Mouse (Mus musculus) olfactory bulb, adult 2 months (tissue): ENCODE data around the gene Gm11562. TPM values are rescaled to one million over a fixed set of nuclear protein-coding genes. Genes with fewer than 3 reads are reported as not detected.
"Not testable (repeated sequence)": the region's sequence is repeated elsewhere in the genome, so short reads cannot be mapped to it uniquely, and the experiment has no call there.

Experiments used
- H3K27ac ChIP-seq: fragments of 200-500 bp; 2 replicates; pipeline ENCODE4 v1.5.1; 2012; ENCODE audit warnings: low read depth, low read length; ENCODE audit not compliant: insufficient read depth
- H3K4me1 ChIP-seq: fragments of 200-500 bp; 2 replicates; pipeline ENCODE4 v1.6.1; 2012; ENCODE audit warnings: low read length; ENCODE audit not compliant: control insufficient read depth, insufficient read depth
- H3K4me3 ChIP-seq: fragments of 200-500 bp; 2 replicates; pipeline ENCODE4 v1.5.1; 2012; ENCODE audit warnings: mild to moderate bottlenecking, low read depth, low read length, moderate library complexity; ENCODE audit not compliant: insufficient read depth
- CTCF ChIP-seq: fragments of 200-500 bp; IDR thresholded peaks from 2 replicates; pipeline ENCODE4 v1.5.1; 2012; ENCODE audit warnings: low read depth, mild to moderate bottlenecking, low read length, moderate library complexity; ENCODE audit not compliant: insufficient read depth
- POLR2A ChIP-seq: fragments of 200-500 bp; IDR thresholded peaks from 2 replicates; pipeline ENCODE4 v1.6.1; 2012; ENCODE audit warnings: mild to moderate bottlenecking, low read depth, low read length, moderate library complexity; ENCODE audit not compliant: insufficient read depth
- WGBS: fragments of 180-500 bp; shearing (Covaris S2); methylation state at CpG from one replicate; pipeline ENCODE4 v1.1.7; 2018; 5-methylcytosine and 5-hydroxymethylcytosine counted together
- polyA plus RNA-seq: library from polyadenylated mRNA; stranded (reverse); fragments of >200 nt; gene quantifications from 2 replicates; pipeline ENCODE4 v1.2.4, GENCODE M21; 2012; ENCODE audit warnings: low replicate concordance; ENCODE audit not compliant: missing spikeins, insufficient read depth, insufficient read length

Gene Gm11562
- polyA plus RNA-seq, 1 experiment: not detected

DNA sequence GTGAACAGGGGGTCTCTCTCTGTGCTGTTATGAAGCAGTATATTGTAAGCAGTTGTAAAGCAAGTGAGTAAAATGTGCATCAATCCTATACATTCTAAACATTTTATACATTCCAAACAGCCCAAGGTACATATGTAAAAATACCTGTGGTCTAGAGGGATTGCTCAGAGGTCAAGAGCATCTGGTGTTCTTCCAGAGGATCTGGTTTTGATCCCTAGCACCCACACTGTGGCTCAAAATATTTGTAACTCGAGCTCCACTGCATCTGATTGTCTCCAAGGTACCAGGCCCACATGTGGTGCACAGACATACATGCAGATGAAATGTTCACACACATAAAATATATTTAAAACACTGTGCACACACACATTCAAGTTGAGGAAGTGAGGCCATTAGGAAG, 20.7 kb upstream of the Gm11562 start:
- TF ChIP-seq CTCF (no peak), POLR2A (no peak)
- Histone ChIP-seq H3K4me1 (peaks cover 10% of the 10 kb centered on the region; the same call in 1 of the 2 replicates), H3K27ac (no peak overlapping the region), H3K4me3 (no peak overlapping the region)
- 40% methylated on average over 1 of the region's 1 CpGs for WGBS

DNA sequence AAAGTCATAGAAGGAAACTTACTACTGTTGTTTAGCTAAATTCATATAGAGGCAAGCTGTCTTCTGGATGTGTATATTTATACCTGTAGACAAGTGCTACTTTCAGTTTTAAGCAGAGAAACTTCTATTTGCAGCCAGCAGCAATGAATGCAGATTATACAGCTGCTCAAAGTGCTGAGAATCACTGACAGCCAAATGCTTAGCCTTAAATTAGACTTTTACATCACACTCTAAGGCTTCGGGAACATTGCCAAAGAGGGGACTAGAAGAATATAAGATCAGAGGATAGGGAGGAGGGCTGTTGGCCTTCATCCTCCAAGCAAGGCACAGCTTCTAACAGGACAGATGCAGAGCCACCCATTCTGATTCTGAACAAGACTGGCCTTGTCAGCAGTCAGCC, 16.9 kb upstream of the Gm11562 start:
- 23% methylated on average over 1 of the region's 1 CpGs for WGBS
- Histone ChIP-seq H3K27ac (peak overlapping the region; percentile 46), H3K4me1 (peaks cover 13% of the 10 kb centered on the region; the same call in 1 of the 2 replicates), H3K4me3 (no peak overlapping the region)
- TF ChIP-seq POLR2A (no peak), CTCF (no peak)

DNA sequence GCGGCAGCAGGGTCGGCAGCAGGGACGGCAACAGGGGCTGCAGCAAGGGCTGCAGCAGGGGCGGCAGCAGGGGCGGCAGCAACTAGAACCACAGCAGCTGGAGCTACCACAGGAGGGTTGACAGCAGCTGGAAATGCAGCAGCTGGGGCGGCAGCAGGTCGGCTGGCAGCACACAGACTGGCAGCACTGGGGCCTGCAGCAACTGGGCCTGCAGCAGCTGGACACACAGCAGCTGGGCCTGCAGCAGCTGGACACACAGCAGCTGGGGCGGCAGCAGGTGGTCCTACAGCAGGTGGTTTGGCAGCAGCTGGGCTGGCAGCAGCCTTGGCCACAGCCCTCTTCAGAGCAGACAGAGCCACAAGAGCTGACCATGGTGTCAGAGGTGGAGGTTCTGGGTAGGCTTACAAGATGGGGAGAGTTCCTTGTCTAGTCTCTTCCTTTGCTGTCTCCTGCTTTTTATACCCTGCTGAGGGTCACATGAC, 14.5 kb upstream of the Gm11562 start, which contains the start of gene Krtap4-2:
Krtap4-2 (minus strand) TSS at position 432 of the 482 bp plus-strand sequence.
- Histone ChIP-seq H3K4me3 (no peak within 1 kb of the TSS), H3K4me1 (peaks cover 13% of the 10 kb centered on the region; the same call in 1 of the 2 replicates), H3K27ac (no peak within 1 kb of the TSS)
- TF ChIP-seq POLR2A (no peak), CTCF (no peak)
- WGBS: 42% methylated on average over 8 of the region's 8 CpGs

DNA sequence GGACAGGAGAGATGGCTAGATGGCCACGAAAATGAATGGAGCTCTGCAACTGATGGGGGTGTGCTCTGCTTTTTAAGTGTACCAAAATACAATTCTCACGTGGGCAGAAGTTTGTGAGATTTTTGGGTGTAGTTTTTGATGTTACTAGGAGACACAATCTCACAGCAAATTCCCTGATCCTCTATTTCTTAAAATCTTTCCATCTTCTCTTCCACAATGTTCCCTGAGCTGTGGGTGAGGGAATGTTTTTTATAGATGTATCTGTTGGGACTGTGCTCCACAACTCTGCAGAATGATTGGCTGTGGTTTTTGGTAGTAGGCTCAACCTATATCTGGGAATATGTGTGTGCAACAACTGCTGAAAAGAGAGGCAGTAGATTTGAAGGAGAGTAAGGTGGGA, 13.1 kb upstream of the Gm11562 start:
- H3K4me1 ChIP-seq: peaks cover 8% of the 10 kb centered on the region; the same call in 1 of the 2 replicates
- H3K27ac ChIP-seq: no peak overlapping the region
- no peak for TF ChIP-seq CTCF
- TF ChIP-seq POLR2A: no peak
- H3K4me3 ChIP-seq: no peak overlapping the region
- 56% methylated on average over 2 of the region's 2 CpGs for WGBS

DNA sequence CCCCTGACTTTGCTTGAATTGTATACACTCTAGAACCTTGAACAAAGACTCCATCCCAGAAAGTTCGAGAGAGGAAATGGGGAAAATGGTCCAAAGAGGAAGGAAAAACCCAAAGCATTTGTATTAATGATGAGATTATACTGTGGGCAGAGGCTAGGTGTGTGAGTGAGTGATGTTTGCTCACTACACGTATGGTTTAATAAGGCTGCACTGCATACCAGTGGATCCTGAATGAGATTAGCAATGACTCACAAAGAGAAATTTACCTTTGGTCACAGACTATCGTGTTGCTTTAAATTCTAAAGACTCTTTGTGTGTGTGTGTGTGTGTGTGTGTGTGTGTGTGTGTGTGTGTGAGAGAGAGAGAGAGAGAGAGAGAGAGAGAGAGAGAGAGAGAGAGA, 10.7 kb upstream of the Gm11562 start:
- H3K27ac ChIP-seq: no peak overlapping the region
- 71% methylated on average over 3 of the region's 3 CpGs for WGBS
- peaks cover 6% of the 10 kb centered on the region; the same call in 1 of the 2 replicates for H3K4me1 ChIP-seq
- H3K4me3 ChIP-seq: no peak overlapping the region
- no peak for TF ChIP-seq POLR2A
- TF ChIP-seq CTCF: no peak

DNA sequence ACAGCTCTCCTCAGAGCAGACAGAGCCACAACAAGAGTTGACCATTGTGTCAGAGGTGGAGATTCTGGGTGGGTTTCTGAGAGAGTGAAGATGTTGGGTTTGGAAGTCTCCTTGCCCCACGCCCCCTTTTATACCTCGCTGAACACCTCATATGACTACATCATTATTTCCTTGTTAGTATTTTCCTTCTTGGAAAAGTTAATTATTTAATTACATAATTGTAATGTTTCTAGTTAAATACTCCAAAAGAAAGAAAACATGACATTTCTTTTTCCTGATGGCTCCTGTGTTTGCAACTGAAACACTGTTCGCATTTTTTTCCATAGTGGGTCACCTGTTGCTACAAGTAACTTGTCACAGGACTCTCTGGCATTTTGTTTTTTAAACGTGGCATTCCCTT, 7.9 kb upstream of the Gm11562 start, which contains the start of gene Krtap4-1:
Krtap4-1 (minus strand) TSS at position 101 of the 400 bp plus-strand sequence.
- Histone ChIP-seq H3K4me3 (no peak within 1 kb of the TSS), H3K27ac (no peak within 1 kb of the TSS), H3K4me1 (no peaks in the 10 kb centered on the region)
- TF ChIP-seq CTCF (no peak), POLR2A (no peak)
- WGBS: 74% methylated on average over 4 of the region's 4 CpGs

DNA sequence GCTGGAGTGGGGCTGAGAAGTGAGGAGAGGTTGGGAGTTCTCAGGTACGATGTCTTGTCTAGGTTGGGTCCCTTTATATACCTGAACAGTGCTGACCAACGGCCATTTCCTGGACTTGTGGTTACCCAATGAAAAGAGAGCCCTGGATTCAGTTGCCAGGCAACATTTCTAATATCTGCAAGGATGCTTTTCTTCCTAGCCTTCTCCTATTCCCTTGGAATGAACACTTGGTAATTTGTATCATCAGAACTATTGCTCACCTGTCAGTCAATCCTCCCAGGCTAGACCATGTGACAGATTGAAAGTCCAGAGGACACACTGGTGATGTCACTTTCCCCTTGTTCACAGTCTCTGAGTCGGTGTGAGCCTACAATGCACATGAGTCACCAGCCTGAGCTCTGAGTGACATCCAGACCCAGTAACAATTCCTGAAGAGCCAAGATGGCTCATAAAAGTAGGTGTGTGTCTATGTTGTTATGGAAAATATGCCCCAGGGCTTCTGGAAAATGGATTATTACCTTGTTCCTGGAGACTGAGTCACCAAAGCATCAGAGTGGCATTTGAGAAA, 5.4 kb downstream of the Gm11562 start, which contains the start of gene Krtap2-4:
Krtap2-4 (minus strand) TSS at position 51 of the 568 bp plus-strand sequence.
- H3K27ac ChIP-seq: no peak within 1 kb of the TSS
- no peaks in the 10 kb centered on the region for H3K4me1 ChIP-seq
- 54% methylated on average over 3 of the region's 3 CpGs for WGBS
- no peak within 1 kb of the TSS for H3K4me3 ChIP-seq
- TF ChIP-seq CTCF (no peak), POLR2A (no peak)

DNA sequence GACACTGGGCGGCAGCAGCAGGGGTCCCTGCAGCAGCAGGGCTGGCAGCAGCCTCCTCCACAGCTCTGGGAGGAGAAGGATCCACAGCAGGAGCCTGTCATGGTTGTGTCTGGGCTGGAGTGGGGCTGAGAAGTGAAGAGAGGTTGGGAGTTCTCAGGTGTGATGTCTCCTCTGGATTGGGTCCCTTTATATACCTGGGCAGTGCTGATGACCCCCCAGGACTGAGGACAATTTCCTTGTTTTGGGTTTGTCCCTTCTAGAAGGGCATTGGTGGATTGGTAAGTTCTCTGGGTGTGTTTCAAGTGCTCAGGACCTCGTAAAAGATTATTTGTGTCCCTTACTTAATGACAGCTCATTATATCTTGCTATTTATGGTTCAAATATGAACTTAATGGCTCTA, 10.1 kb downstream of the Gm11562 start, which contains the start of gene Gm11937:
Gm11937 (minus strand) TSS at position 101 of the 400 bp plus-strand sequence.
- not testable (repeated sequence) for H3K4me1 ChIP-seq, H3K27ac ChIP-seq
- WGBS: 89% methylated on average over 1 of the region's 2 CpGs

DNA sequence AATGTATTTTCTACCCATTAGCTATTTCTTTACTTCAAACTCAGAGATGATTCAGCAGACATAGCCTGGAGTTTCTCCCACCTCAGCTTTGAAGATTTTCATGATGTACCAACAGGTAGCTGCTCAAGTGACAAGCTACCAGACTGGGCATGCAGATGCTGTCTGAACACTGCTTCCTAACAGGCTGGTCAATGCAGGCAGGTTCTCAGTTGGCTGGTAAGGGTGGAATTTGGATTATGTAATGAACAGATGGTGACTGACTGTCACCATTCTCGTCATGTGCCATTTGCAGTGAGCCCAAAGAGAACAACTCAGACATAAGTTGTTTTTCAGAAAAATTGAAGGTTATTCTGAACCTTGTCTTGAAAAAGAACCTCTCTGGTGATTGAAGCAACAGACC, 11.1 kb downstream of the Gm11562 start:
- no peak overlapping the region for H3K27ac ChIP-seq
- no peak overlapping the region for H3K4me3 ChIP-seq
- H3K4me1 ChIP-seq: no peaks in the 10 kb centered on the region
- TF ChIP-seq CTCF (no peak), POLR2A (no peak)
- 83% methylated on average over 1 of the region's 1 CpGs for WGBS

More for the DNA sequence above, 10.1 kb downstream of the Gm11562 start, which contains the start of gene Gm11937:
- H3K4me3 ChIP-seq: not testable (repeated sequence)

DNA sequence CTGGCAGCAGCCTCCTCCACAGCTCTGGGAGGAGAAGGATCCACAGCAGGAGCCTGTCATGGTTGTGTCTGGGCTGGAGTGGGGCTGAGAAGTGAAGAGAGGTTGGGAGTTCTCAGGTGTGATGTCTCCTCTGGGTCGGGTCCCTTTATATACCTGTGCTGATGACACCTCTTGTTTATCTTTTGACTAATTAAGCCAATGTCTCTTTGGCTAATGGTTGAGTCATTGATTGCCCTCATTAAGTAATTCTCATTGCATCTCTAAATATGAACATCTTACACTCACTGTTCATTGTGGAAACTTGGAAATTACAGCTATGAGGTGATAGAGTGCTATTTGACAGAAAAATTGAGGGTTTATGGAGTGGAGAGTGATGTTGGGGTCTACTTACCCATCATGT, 17.0 kb downstream of the Gm11562 start, which contains the start of gene Gm11938:
Gm11938 (minus strand) TSS at position 101 of the 400 bp plus-strand sequence.
- not testable (repeated sequence) for H3K4me3 ChIP-seq, H3K27ac ChIP-seq, H3K4me1 ChIP-seq
- WGBS: 70% methylated on average over 1 of the region's 1 CpGs

DNA sequence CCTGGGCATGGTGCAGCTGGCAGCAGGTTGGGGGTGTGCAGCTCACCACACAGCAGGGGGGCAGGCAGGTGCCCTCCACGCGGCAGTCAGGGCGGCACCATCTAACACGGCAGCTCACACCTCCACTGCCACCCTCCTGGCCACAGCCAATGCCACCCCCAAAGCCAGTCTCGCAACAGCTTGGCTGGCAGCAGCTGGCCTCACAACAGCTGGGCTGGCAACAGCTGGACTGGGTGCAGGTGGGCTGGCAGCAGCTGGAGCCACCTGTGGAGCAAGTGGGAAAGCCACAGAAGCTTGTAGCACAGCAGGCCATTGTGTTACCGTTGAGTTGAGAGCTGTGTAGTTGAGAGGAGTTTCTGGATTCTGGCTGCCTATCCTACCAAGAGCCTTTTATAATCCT, 22.5 kb downstream of the Gm11562 start, which contains the start of gene Krtap9-3:
Krtap9-3 (minus strand) TSS at position 364 of the 400 bp plus-strand sequence.
- not testable (repeated sequence) for H3K4me3 ChIP-seq, H3K27ac ChIP-seq, H3K4me1 ChIP-seq
- WGBS: 80% methylated on average over 6 of the region's 6 CpGs
